Mouse (Mus musculus): Measurements from ENCODE around the gene Map3k21. TPM values are rescaled to one million over a fixed set of nuclear protein-coding genes. Genes with fewer than 3 reads are reported as not detected.

Gene Map3k21
- total and polyA plus RNA-seq, 2 experiments from 2014 or later: 0.89 to 3.7 TPM

DNA sequence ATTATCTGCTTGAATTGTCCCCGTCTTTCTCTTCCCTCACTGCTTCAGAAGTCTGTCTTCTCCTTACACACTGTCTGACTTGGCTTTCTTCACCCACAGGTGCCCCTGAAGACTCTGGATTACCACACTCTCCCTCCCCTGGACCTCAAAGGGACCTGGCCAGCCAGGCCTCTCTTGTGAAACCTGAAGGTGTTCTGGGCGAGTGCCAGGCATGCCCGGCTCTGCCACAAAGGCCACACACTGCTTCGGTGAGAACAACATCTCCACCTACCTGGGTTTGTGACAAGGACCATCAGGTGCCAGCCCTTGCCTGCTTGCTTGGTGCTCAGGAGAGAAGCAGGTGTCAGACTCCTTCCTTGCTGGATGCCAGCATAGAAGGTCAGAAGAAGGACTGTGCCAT lies 34.3 kb downstream of the Map3k21 start:
- no peak overlapping the region for H3K9ac ChIP-seq (replicated peaks; ENCODE audit: low read length)
- no peak for TF ChIP-seq CTCF (IDR thresholded peaks at IDR 0.05; ENCODE audit: low read depth)
- ATAC-seq: no peak

GRCm38 (mm10) chr8:125948696-125949308 lies 38.6 kb downstream of the Map3k21 start:
- DNase-seq (ENCODE audit: low spot score) (no peak), ATAC-seq (no peak)
- no peak for TF ChIP-seq CTCF (IDR thresholded peaks at IDR 0.05; ENCODE audit: low read depth)
- no peak overlapping the region for H3K4me2 ChIP-seq (ENCODE audit: low read depth, low read length)
- no peak overlapping the region for H3K9ac ChIP-seq (replicated peaks; ENCODE audit: low read length)
- no peaks in the 10 kb centered on the region for H3K4me1 ChIP-seq (ENCODE audit: insufficient read depth, low read length)
- no peak overlapping the region for H3K27ac ChIP-seq
- WGBS: 79% methylated on average over 9 of the region's 9 CpGs
- H3K4me3 ChIP-seq (ENCODE audit: low read length): no peak overlapping the region
- H3K9me3 ChIP-seq (ENCODE audit: low read length): no peaks in the 10 kb centered on the region
- H3K27me3 ChIP-seq (ENCODE audit: insufficient read depth, low read length): no peaks in the 10 kb centered on the region
- H3K36me3 ChIP-seq (ENCODE audit: insufficient read depth, low read length): no peaks in the 10 kb centered on the region

More for the DNA sequence above, 34.3 kb downstream of the Map3k21 start:
- Histone ChIP-seq H3K36me3 (ENCODE audit: insufficient read depth, low read length) (no peaks in the 10 kb centered on the region), H3K4me3 (ENCODE audit: low read length) (no peak overlapping the region), H3K27ac (no peak overlapping the region), H3K27me3 (ENCODE audit: insufficient read depth, low read length) (no peaks in the 10 kb centered on the region), H3K9me3 (ENCODE audit: low read length) (no peaks in the 10 kb centered on the region), H3K4me2 (ENCODE audit: low read depth, low read length) (no peak overlapping the region), H3K4me1 (ENCODE audit: insufficient read depth, low read length) (no peaks in the 10 kb centered on the region)
- no peak for DNase-seq (ENCODE audit: low spot score)
- WGBS: 79% methylated on average over 4 of the region's 4 CpGs

- H3K36me3 ChIP-seq (ENCODE audit: insufficient read depth, low read length): no peaks in the 10 kb centered on the region
- no peak overlapping the region for H3K4me3 ChIP-seq (ENCODE audit: low read length)
- WGBS: 22% methylated on average over 23 of the region's 23 CpGs
- no peak overlapping the region for H3K9ac ChIP-seq (replicated peaks; ENCODE audit: low read length)
- peak; percentile 88 for ATAC-seq
- H3K4me1 ChIP-seq (ENCODE audit: insufficient read depth, low read length): no peaks in the 10 kb centered on the region
- DNase-seq (ENCODE audit: low spot score): peak; percentile 99
- peak; percentile 100 for TF ChIP-seq CTCF (IDR thresholded peaks at IDR 0.05; ENCODE audit: low read depth)
- no peaks in the 10 kb centered on the region for H3K27me3 ChIP-seq (ENCODE audit: insufficient read depth, low read length)
- H3K27ac ChIP-seq: no peak overlapping the region
- H3K4me2 ChIP-seq (ENCODE audit: low read depth, low read length): 0 out of 2 replicates have a peak overlapping the region, but pooled peaks have one; percentile 25
- no peaks in the 10 kb centered on the region for H3K9me3 ChIP-seq (ENCODE audit: low read length)
Measured at GRCm38 (mm10) chr8:125950007-125950940, 40.0 kb downstream of the Map3k21 start.

- Histone ChIP-seq H3K9ac (replicated peaks; ENCODE audit: low read length) (no peak overlapping the region), H3K27ac (no peak overlapping the region), H3K4me2 (ENCODE audit: low read depth, low read length) (peak overlapping the region; percentile 24; the same call in 1 of the 2 replicates), H3K27me3 (ENCODE audit: insufficient read depth, low read length) (no peaks in the 10 kb centered on the region), H3K4me1 (ENCODE audit: insufficient read depth, low read length) (no peaks in the 10 kb centered on the region), H3K4me3 (ENCODE audit: low read length) (no peak overlapping the region), H3K9me3 (ENCODE audit: low read length) (no peaks in the 10 kb centered on the region), H3K36me3 (ENCODE audit: insufficient read depth, low read length) (no peaks in the 10 kb centered on the region)
- TF ChIP-seq CTCF (IDR thresholded peaks at IDR 0.05; ENCODE audit: low read depth): peak; percentile 88
- peak; percentile 86 for DNase-seq (ENCODE audit: low spot score)
- no peak; the same call in 1 of the 2 replicates for ATAC-seq
- WGBS: 10% methylated on average over 11 of the region's 11 CpGs
Measured at GRCm38 (mm10) chr8:125955671-125956070, 45.4 kb downstream of the Map3k21 start.

- Histone ChIP-seq H3K9ac (replicated peaks; ENCODE audit: low read length) (no peak overlapping the region), H3K36me3 (ENCODE audit: insufficient read depth, low read length) (no peaks in the 10 kb centered on the region), H3K4me2 (ENCODE audit: low read depth, low read length) (no peak overlapping the region), H3K27ac (no peak overlapping the region), H3K9me3 (ENCODE audit: low read length) (peaks cover 6% of the 10 kb centered on the region; the same call in 1 of the 2 replicates), H3K4me1 (ENCODE audit: insufficient read depth, low read length) (no peaks in the 10 kb centered on the region), H3K4me3 (ENCODE audit: low read length) (no peak overlapping the region), H3K27me3 (ENCODE audit: insufficient read depth, low read length) (no peaks in the 10 kb centered on the region)
- DNase-seq (ENCODE audit: low spot score) (no peak), ATAC-seq (no peak)
- no peak for TF ChIP-seq CTCF (IDR thresholded peaks at IDR 0.05; ENCODE audit: low read depth)
- WGBS: 68% methylated on average over 9 of the region's 9 CpGs
Measured at GRCm38 (mm10) chr8:125956796-125957195, 46.5 kb downstream of the Map3k21 start.

DNA sequence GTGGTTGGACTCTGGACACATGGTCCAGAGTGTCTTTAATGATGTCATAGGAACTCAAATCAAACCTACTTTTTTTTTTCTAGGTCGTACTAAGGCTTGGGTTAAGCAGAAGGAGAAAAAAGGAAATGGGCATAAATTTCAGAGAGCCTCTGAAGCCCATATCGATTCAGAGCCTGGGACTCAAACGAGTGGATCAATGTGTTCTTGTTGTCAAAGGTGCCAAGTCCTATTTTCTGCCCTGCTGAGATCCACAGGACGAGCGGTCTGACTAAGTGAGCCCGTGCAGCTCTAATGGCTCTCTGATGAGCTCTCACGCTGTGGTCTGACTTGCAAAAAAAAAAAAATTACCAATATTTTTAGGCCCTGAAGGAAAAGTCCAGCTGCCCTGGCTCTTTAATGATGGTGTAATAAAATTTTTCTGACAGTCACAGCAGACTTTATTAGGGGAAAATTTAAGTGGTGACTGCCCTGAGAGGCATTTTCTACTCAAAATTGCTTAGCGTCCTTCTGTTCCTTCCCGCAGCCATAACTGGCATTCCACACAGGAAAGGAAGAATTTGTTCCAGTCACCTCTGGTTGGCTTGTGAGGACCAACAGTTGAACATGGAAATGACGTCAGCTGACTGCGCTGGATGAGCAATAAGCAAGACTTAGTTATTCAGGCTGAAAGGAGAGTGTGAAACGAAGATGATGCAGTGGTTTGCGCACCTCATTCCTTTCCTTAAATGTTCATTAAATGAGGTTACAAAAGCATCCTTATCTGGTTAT lies 47.2 kb downstream of the Map3k21 start:
- no peak for TF ChIP-seq CTCF (IDR thresholded peaks at IDR 0.05; ENCODE audit: low read depth)
- ATAC-seq (no peak), DNase-seq (ENCODE audit: low spot score) (no peak)

More for the DNA sequence above, 47.2 kb downstream of the Map3k21 start:
- H3K36me3 ChIP-seq (ENCODE audit: insufficient read depth, low read length): no peaks in the 10 kb centered on the region
- no peak overlapping the region for H3K27ac ChIP-seq
- no peak overlapping the region for H3K9ac ChIP-seq (replicated peaks; ENCODE audit: low read length)
- H3K27me3 ChIP-seq (ENCODE audit: insufficient read depth, low read length): no peaks in the 10 kb centered on the region
- H3K4me2 ChIP-seq (ENCODE audit: low read depth, low read length): no peak overlapping the region
- H3K4me1 ChIP-seq (ENCODE audit: insufficient read depth, low read length): no peaks in the 10 kb centered on the region
- H3K9me3 ChIP-seq (ENCODE audit: low read length): peaks cover 6% of the 10 kb centered on the region; the same call in 1 of the 2 replicates
- WGBS: 64% methylated on average over 13 of the region's 13 CpGs
- H3K4me3 ChIP-seq (ENCODE audit: low read length): no peak overlapping the region

Measured in hindbrain, postnatal 0 days (tissue).